8 mouse cellular contexts compared by ENCODE assay signal in genomic region chr3:121968621-121969020, GRCm38 (mm10). TPM values are rescaled to one million over a fixed set of nuclear protein-coding genes. Genes with fewer than 3 reads are reported as not detected.
DNase-seq lines count a peak whose midpoint lies in the region; ATAC-seq lines count a peak whose summit lies in the region.

No protein-coding gene starts in this region.

- whole genome bisulfite sequencing in embryonic facial prominence, embryonic 13.5 days: 3% methylated on average over 8 of the region's 8 CpGs
- 5% methylated on average over 8 of the region's 8 CpGs for WGBS in limb, embryonic 10.5 days
- 2% methylated on average over 8 of the region's 8 CpGs for WGBS in midbrain, embryonic 12.5 days

- no peaks in the 10 kb centered on the region for H3K9me3 ChIP-seq in embryonic facial prominence, embryonic 13.5 days
- no peaks in the 10 kb centered on the region for H3K9me3 ChIP-seq in limb, embryonic 10.5 days (replicated peaks)
- no peaks in the 10 kb centered on the region for H3K9me3 ChIP-seq in midbrain, embryonic 12.5 days

- peak overlapping the region; percentile 63 for H3K4me3 ChIP-seq in embryonic facial prominence, embryonic 13.5 days
- H3K4me3 ChIP-seq in limb, embryonic 10.5 days: peak overlapping the region; percentile 78
- H3K4me3 ChIP-seq in midbrain, embryonic 12.5 days: peak overlapping the region; percentile 54; the same call in 1 of the 2 replicates

- no peaks in the 10 kb centered on the region for H3K36me3 ChIP-seq in embryonic facial prominence, embryonic 13.5 days
- no peaks in the 10 kb centered on the region for H3K36me3 ChIP-seq in limb, embryonic 10.5 days
- no peaks in the 10 kb centered on the region for H3K36me3 ChIP-seq in midbrain, embryonic 12.5 days

- H3K9ac ChIP-seq in embryonic facial prominence, embryonic 13.5 days: peak overlapping the region; percentile 74
- no peak overlapping the region for H3K9ac ChIP-seq in midbrain, embryonic 12.5 days (replicated peaks)

- H3K27me3 ChIP-seq in embryonic facial prominence, embryonic 13.5 days: no peaks in the 10 kb centered on the region
- no peaks in the 10 kb centered on the region for H3K27me3 ChIP-seq in limb, embryonic 10.5 days (ENCODE audit: low read depth, poor library complexity, severe bottlenecking)
- peaks cover 30% of the 10 kb centered on the region; the same call in 1 of the 2 replicates for H3K27me3 ChIP-seq in midbrain, embryonic 12.5 days

- peaks cover 15% of the 10 kb centered on the region for H3K4me1 ChIP-seq in embryonic facial prominence, embryonic 13.5 days
- peaks cover 23% of the 10 kb centered on the region for H3K4me1 ChIP-seq in limb, embryonic 10.5 days
- H3K4me1 ChIP-seq in midbrain, embryonic 12.5 days: peaks cover 8% of the 10 kb centered on the region

- H3K27ac ChIP-seq in embryonic facial prominence, embryonic 13.5 days: no peak overlapping the region
- 0 out of 2 replicates have a peak overlapping the region, but pooled peaks have one; percentile 2 for H3K27ac ChIP-seq in limb, embryonic 10.5 days
- H3K27ac ChIP-seq in midbrain, embryonic 12.5 days (replicated peaks): no peak overlapping the region

- intact Hi-C loops in heart, postnatal 14 days (cut with DNase I): loop anchor here (5.0 kb wide), 2 partner anchors 81 to 154 kb away; no protein-coding TSS in a partner anchor

- H3K4me2 ChIP-seq in embryonic facial prominence, embryonic 13.5 days: peak overlapping the region; percentile 72
- H3K4me2 ChIP-seq in midbrain, embryonic 12.5 days (replicated peaks): peak overlapping the region; percentile 90

- peak; percentile 47 for DNase-seq in right cerebral cortex, postnatal 4 days
- no peak for DNase-seq in right cerebral cortex, adult 18-20 months
- peak; percentile 48 to 71 for DNase-seq in heart, postnatal 14 days
- peak; percentile 48 for DNase-seq in limb, embryonic 10.5 days (ENCODE audit: low spot score)
- DNase-seq in right cerebral cortex, postnatal 25 days: no peak
- DNase-seq in spleen, postnatal 14 days (ENCODE audit: low spot score in 2 of 2): no peak

- ATAC-seq in embryonic facial prominence, embryonic 13.5 days (ENCODE audit: insufficient number of reproducible peaks, insufficient read depth, low FRiP score, low TSS enrichment, low read depth): no peak
- ATAC-seq in midbrain, embryonic 12.5 days (ENCODE audit: low FRiP score, low read depth): no peak

RNA-seq across cellular contexts. Expression of gene Arhgap29, which starts 16.3 kb away (rescaled TPM):
- polyA plus RNA-seq in embryonic facial prominence, embryonic 13.5 days (2015; fragmentation: Nextera tagmentation; extraction: Ambion mirVana): 44.2 and 49.3 TPM in 2 replicates
- total RNA-seq in heart, postnatal 14 days (2021): 10 to 100 TPM; 71.1 to 72.6 TPM
- polyA plus RNA-seq in limb, embryonic 10.5 days (2016; fragmentation: Nextera tagmentation; extraction: Ambion mirVana): 32.0 and 39.7 TPM in 2 replicates
- polyA plus RNA-seq in midbrain, embryonic 12.5 days (2016; fragmentation: Nextera tagmentation; extraction: Ambion mirVana): 35.2 and 44.2 TPM in 2 replicates

Comparison
In these comparisons a context has a peak if more than half of its experiments do, and no peak if none do; other contexts are left out.
1. DNase-seq: peak in right cerebral cortex, postnatal 4 days (single experiment), heart, postnatal 14 days (2 of 2) and limb, embryonic 10.5 days (single experiment); none in right cerebral cortex, adult 18-20 months (single experiment), right cerebral cortex, postnatal 25 days (single experiment) and spleen, postnatal 14 days (0 of 2).
2. Peak in every context shown above with its lines, with median percentiles within 50 percentile points of each other: H3K4me3 ChIP-seq.